Comparison of ENCODE assay signal across 18 mouse cellular contexts in the genomic region with DNA sequence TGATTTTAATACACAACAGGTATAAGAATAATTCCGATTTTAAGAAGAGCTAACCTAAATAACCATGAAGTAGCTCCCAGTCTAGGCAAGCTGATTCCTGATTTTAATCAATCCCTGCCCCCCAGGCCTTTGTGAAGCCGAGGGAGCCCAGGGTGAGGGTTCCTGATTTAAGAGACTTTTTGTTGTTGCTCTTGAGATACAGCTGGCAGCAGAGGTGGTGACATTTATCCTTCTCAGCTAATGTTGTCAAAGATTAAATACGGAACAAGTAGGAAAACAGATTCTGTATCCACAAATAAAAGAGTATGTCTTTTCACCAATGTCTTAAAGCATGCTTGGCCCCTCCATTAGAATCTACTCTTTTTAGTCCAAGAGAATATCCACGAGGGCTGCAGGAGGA. TPM values are rescaled to one million over a fixed set of nuclear protein-coding genes. Genes with fewer than 3 reads are reported as not detected.
"Had no signal": no experiment of that assay in that cellular context is flagged by ENCODE, and none has a peak within 500 bp of the region (broad histone marks: within the 10 kb centered on the region; RNA-seq: fewer than 3 reads in every experiment).

No protein-coding gene starts in this region.

- H3K9ac ChIP-seq: kidney, embryonic 15.5 days; liver, embryonic 13.5 days; midbrain, embryonic 12.5 days had no signal

- H3K9me3 ChIP-seq: kidney, embryonic 15.5 days; liver, embryonic 13.5 days; midbrain, embryonic 12.5 days had no signal

- H3K27ac ChIP-seq: kidney, embryonic 15.5 days; liver, embryonic 13.5 days; midbrain, embryonic 12.5 days; stomach, postnatal 0 days had no signal

- H3K4me3 ChIP-seq: kidney, embryonic 15.5 days; liver, embryonic 13.5 days; midbrain, embryonic 12.5 days had no signal

- H3K4me2 ChIP-seq: kidney, embryonic 15.5 days; liver, embryonic 13.5 days; midbrain, embryonic 12.5 days had no signal

- H3K4me1 ChIP-seq: liver, embryonic 13.5 days had no signal

- H3K27me3 ChIP-seq: kidney, embryonic 15.5 days; liver, embryonic 13.5 days; midbrain, embryonic 12.5 days had no signal

- DNase-seq: kidney, adult 11 months; kidney, adult 8-10 months; kidney, postnatal 10 days; kidney, postnatal 36 days; liver, embryonic 13.5 days; lung, adult 2 months; lung, postnatal 14 days; lung, postnatal 4 days; right cerebral cortex, adult 18-20 months; right cerebral cortex, postnatal 14 days; right cerebral cortex, postnatal 4 days; thymus, adult 2 months; thymus, postnatal 14 days; thymus, postnatal 4 days had no signal

- H3K36me3 ChIP-seq: kidney, embryonic 15.5 days; liver, embryonic 13.5 days; midbrain, embryonic 12.5 days had no signal

RNA-seq across cellular contexts. Expression of a gene that starts 51.1 kb away (rescaled TPM):
- total RNA-seq: megakaryocyte-erythroid progenitor cell, adult 5-6 weeks had no signal
